Mouse (Mus musculus) C2C12 (cell line): ENCODE measurements at regions not wholly inside any gene's neighbourhood (a gene's known extent, or its start where the extent isn't known, plus 50 kb on each side); places are given as distances from the start of the nearest gene placed in this dataset.

Source experiments
- H3K27me3 ChIP-seq: one replicate; pipeline ENCODE4 v1.6.1; 2011; ENCODE audit not compliant: control insufficient read depth, insufficient read depth, insufficient read length
- H3K36me3 ChIP-seq: one replicate; pipeline ENCODE4 v1.6.1; 2011; ENCODE audit not compliant: control insufficient read depth, insufficient read depth
- H3K4me3 ChIP-seq: one replicate; pipeline ENCODE4 v1.5.1; 2011; ENCODE audit warnings: mild to moderate bottlenecking, control low read depth; ENCODE audit not compliant: poor library complexity, insufficient read depth, severe bottlenecking
- H3K79me2 ChIP-seq: one replicate; pipeline ENCODE4 v1.6.1; 2011; ENCODE audit not compliant: control insufficient read depth, insufficient read depth
- H3K79me3 ChIP-seq: one replicate; pipeline ENCODE4 v1.6.1; 2011; ENCODE audit warnings: low read depth, control low read depth
- H3ac ChIP-seq: one replicate; pipeline ENCODE3; 2011; ENCODE audit warnings: low read depth; ENCODE audit not compliant: control insufficient read depth, insufficient read length
- CEBPB ChIP-seq: IDR thresholded peaks from one replicate; pipeline ENCODE4 v1.6.1; 2011; ENCODE audit warnings: low read depth, mild to moderate bottlenecking, control low read depth, moderate library complexity
- CTCF ChIP-seq: IDR thresholded peaks from one replicate; pipeline ENCODE4 v1.5.1; 2011; ENCODE audit not compliant: control insufficient read depth, insufficient read depth, insufficient read length
- FOSL1 ChIP-seq: IDR thresholded peaks from one replicate; pipeline ENCODE4 v1.8.0; 2011; ENCODE audit warnings: mild to moderate bottlenecking, low read length; ENCODE audit not compliant: poor library complexity, insufficient read depth, severe bottlenecking
- MAX ChIP-seq: IDR thresholded peaks from one replicate; pipeline ENCODE4 v1.6.1; 2011; ENCODE audit warnings: mild to moderate bottlenecking, control low read depth
- MYOD1 ChIP-seq: IDR thresholded peaks from one replicate; pipeline ENCODE4 v1.6.1; 2011; ENCODE audit warnings: low read depth; ENCODE audit not compliant: control insufficient read depth, insufficient read length
- MYOG ChIP-seq: IDR thresholded peaks from one replicate; pipeline ENCODE4 v1.6.1; 2011; ENCODE audit not compliant: control insufficient read depth, insufficient read length; ENCODE audit errors: extremely low read depth
- USF1 ChIP-seq: IDR thresholded peaks from one replicate; pipeline ENCODE4 v1.6.1; 2011; ENCODE audit warnings: low read depth, mild to moderate bottlenecking, control low read depth, moderate library complexity

DNA sequence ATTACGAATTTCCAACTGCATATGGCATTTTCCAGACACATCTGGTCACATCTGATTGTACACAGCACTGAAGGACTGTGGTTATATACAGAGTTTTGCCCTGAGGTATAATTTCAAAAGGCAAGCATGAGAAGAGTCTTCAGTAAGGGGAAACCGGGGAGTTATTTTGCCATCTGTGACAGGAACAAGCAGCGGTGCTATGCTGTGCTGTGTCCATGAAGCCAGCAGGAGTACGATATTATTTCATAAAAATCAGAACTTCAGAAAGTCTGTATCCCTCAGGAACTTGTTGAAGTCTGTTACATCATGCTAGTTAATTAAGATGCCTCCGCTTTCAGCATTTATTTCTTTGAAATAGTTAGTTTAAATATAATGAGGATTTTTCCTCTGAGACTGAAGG, 163.7 kb downstream of the Calcrl start:
- Histone ChIP-seq H3ac (no peak overlapping the region), H3K79me3 (no peaks in the 10 kb centered on the region), H3K79me2 (no peaks in the 10 kb centered on the region), H3K27me3 (no peaks in the 10 kb centered on the region), H3K4me3 (no peak overlapping the region), H3K36me3 (no peaks in the 10 kb centered on the region)
- TF ChIP-seq MAX = no peak
- TF ChIP-seq MYOD1 = no peak
- no peak for TF ChIP-seq CEBPB
- TF ChIP-seq MYOG = no peak
- no peak for TF ChIP-seq USF1
- no peak for TF ChIP-seq FOSL1
- TF ChIP-seq CTCF = no peak

DNA sequence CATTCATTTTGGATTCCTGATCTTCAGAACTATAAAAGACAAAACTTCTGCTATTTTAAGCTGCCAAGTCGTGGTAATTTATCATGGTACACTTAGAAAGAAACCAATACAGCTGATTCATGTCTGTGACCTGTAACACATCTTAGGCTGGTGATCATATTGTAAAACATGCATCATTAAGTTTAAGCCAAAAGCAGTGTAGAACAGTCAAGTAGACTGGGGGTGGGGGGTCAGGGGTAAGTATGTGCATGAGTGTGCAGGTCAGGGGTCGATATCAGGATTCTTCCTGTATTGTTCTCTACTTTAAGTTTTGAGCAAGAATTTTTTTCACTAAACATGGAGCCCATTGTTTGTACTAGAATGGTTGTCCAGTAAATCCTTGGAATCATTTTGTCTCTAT, 160.7 kb downstream of the Calcrl start:
- Histone ChIP-seq H3K4me3 (no peak overlapping the region), H3K27me3 (no peaks in the 10 kb centered on the region)
- no peak for TF ChIP-seq MAX
- TF ChIP-seq MYOD1 = no peak
- TF ChIP-seq FOSL1 = no peak
- TF ChIP-seq CTCF = no peak
- no peak for TF ChIP-seq MYOG
- no peak for TF ChIP-seq USF1
- TF ChIP-seq CEBPB = no peak

DNA sequence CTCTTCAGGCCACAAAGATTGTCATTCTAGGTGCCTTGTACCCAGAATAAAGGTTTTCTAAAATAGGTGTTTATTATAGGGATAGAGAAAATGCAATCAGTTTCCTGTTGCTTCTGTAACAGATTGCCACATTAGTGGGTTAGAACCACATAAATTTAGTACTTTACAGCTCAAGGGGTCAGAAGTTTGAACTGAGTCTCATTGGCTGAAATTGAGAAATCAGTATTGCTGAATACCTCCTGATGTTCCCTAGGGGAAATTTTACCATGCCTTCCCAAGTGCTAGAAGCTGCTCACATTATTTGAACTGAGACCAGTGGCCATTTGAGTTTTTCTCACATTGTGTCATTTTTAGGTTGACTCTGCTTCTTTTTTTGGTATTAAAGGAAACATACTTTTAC, 160.2 kb downstream of the Calcrl start:
- Histone ChIP-seq H3K27me3 (no peaks in the 10 kb centered on the region), H3ac (no peak overlapping the region), H3K79me3 (no peaks in the 10 kb centered on the region), H3K36me3 (no peaks in the 10 kb centered on the region), H3K4me3 (no peak overlapping the region), H3K79me2 (no peaks in the 10 kb centered on the region)
- TF ChIP-seq MAX (no peak), CTCF (no peak), FOSL1 (no peak), CEBPB (no peak), USF1 (no peak), MYOG (no peak), MYOD1 (no peak)

More for the DNA sequence above, 160.7 kb downstream of the Calcrl start:
- no peaks in the 10 kb centered on the region for H3K79me2 ChIP-seq
- H3K36me3 ChIP-seq = no peaks in the 10 kb centered on the region
- H3K79me3 ChIP-seq = no peaks in the 10 kb centered on the region
- H3ac ChIP-seq = no peak overlapping the region

DNA sequence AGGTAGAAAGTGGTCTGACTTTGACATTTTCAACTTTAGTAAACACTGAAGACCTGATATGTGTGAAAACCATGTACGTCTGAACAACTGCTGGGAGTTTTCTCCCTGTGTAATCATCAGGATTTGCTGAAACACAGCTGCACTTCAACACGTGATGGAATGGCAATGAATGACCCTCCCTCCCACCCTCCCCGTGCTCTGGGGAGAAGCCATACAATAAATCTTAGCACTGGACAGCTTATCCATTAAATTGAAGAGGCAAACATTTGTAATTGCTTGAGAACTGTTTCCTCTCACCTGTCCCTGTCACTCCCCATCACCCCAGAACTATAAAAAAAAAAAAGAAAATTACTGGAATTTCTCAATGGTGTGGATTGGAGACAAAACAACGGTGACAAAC, 159.1 kb downstream of the Calcrl start:
- H3ac ChIP-seq = no peak overlapping the region
- TF ChIP-seq MAX (no peak), MYOD1 (peak; percentile 53), USF1 (peak; percentile 54)

DNA sequence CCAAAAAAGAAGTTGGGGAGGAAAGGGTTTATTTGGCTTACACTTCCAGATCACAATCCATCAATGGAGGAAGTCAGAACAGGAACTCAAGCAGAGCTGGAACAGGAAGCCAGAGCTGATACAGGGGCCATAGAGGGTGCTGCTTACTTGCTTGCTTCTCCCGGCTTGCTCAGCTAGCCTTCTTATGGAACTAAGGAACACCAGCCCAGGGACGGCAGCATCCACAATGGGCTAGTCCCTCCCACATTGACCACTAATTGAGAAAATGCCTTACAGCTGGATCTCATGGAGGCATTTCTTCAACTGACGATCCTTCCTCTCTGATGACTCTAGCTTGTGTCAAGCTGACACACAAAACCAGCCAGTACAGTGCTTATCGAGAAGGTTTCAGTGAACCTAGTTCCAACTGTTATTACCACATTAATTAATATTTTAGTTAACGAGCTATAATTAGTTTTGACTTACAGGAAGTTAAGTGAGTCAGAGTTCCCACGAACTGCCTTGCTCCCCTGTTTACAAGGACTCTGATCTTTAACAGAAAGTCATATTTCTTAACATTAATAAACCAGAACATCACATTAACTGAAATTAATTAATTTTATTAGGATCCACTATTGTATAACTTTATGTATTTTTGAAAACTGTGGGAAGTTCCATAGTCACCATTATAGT, 158.2 kb downstream of the Calcrl start:
- H3K27me3 ChIP-seq = no peaks in the 10 kb centered on the region
- no peak overlapping the region for H3ac ChIP-seq
- no peaks in the 10 kb centered on the region for H3K36me3 ChIP-seq
- H3K79me2 ChIP-seq = no peaks in the 10 kb centered on the region
- no peak overlapping the region for H3K4me3 ChIP-seq
- TF ChIP-seq MYOD1 (no peak), USF1 (no peak), CTCF (no peak), MAX (no peak), MYOG (no peak), CEBPB (no peak), FOSL1 (no peak)
- no peaks in the 10 kb centered on the region for H3K79me3 ChIP-seq

More for the DNA sequence above, 159.1 kb downstream of the Calcrl start:
- no peaks in the 10 kb centered on the region for H3K27me3 ChIP-seq
- no peaks in the 10 kb centered on the region for H3K36me3 ChIP-seq
- H3K79me2 ChIP-seq = no peaks in the 10 kb centered on the region
- no peaks in the 10 kb centered on the region for H3K79me3 ChIP-seq
- H3K4me3 ChIP-seq = no peak overlapping the region
